ENCODE assay signal across 13 mouse cellular contexts in genomic region chr5:106451681-106452440, GRCm38 (mm10). TPM values are rescaled to one million over a fixed set of nuclear protein-coding genes. Genes with fewer than 3 reads are reported as not detected.
DNase-seq lines count a peak whose midpoint lies in the region; ATAC-seq and TF ChIP-seq lines count a peak whose summit lies in the region.
"Had no signal": no experiment of that assay in that cellular context is flagged by ENCODE, and none has a peak within 500 bp of the region (broad histone marks: within the 10 kb centered on the region; RNA-seq: fewer than 3 reads in every experiment).

No protein-coding gene starts in this region.

- H3K4me1 ChIP-seq in heart, embryonic 16.5 days (ENCODE audit: control insufficient read depth, insufficient read depth, low read length): peaks cover 3% of the 10 kb centered on the region; the same call in 1 of the 2 replicates
- no peaks in the 10 kb centered on the region; the same call in 1 of the 2 replicates for H3K4me1 ChIP-seq in hindbrain, embryonic 11.5 days (replicated peaks; ENCODE audit: control insufficient read depth, insufficient read depth, low read length)
- no peaks in the 10 kb centered on the region for H3K4me1 ChIP-seq in neural tube, embryonic 11.5 days (ENCODE audit: control insufficient read depth, insufficient read depth, low read length)
- H3K4me1 ChIP-seq in lung, postnatal 0 days (ENCODE audit: insufficient read depth, low read depth, low read length): no peaks in the 10 kb centered on the region

- H3K9me3 ChIP-seq in heart, embryonic 16.5 days (replicated peaks; ENCODE audit: control insufficient read depth, low read length): no peaks in the 10 kb centered on the region
- H3K9me3 ChIP-seq in hindbrain, embryonic 11.5 days (ENCODE audit: control insufficient read depth, low read length): no peaks in the 10 kb centered on the region
- no peaks in the 10 kb centered on the region for H3K9me3 ChIP-seq in neural tube, embryonic 11.5 days (ENCODE audit: control insufficient read depth, low read length)
- H3K9me3 ChIP-seq in lung, postnatal 0 days (ENCODE audit: low read length): no peaks in the 10 kb centered on the region

- H3K27me3 ChIP-seq in heart, embryonic 16.5 days (ENCODE audit: control insufficient read depth, insufficient read depth, low read length): peaks cover 92% of the 10 kb centered on the region
- H3K27me3 ChIP-seq in hindbrain, embryonic 11.5 days (ENCODE audit: control insufficient read depth, insufficient read depth, low read length): peaks cover 85% of the 10 kb centered on the region
- H3K27me3 ChIP-seq in neural tube, embryonic 11.5 days (ENCODE audit: control insufficient read depth, insufficient read depth, low read length): peaks cover 94% of the 10 kb centered on the region
- peaks cover 82% of the 10 kb centered on the region for H3K27me3 ChIP-seq in lung, postnatal 0 days (replicated peaks; ENCODE audit: insufficient read depth, low read length)

- H3K4me3 ChIP-seq in heart, embryonic 16.5 days (ENCODE audit: low read length): peak overlapping the region; percentile 19; the same call in 1 of the 2 replicates
- no peak overlapping the region for H3K4me3 ChIP-seq in hindbrain, embryonic 11.5 days (ENCODE audit: low read depth, low read length)
- H3K4me3 ChIP-seq in neural tube, embryonic 11.5 days (ENCODE audit: low read depth, low read length): 0 out of 2 replicates have a peak overlapping the region, but pooled peaks have one; percentile 0
- H3K4me3 ChIP-seq in lung, postnatal 0 days (ENCODE audit: low read depth, low read length): no peak overlapping the region
- H3K4me3 ChIP-seq: erythroblast, embryonic 14.5 days had no signal

- TF ChIP-seq CTCF in lung, postnatal 0 days (IDR thresholded peaks at IDR 0.05): no peak

- no peak for TF ChIP-seq EP300 in lung, postnatal 0 days (IDR thresholded peaks at IDR 0.05)

- no peak for ATAC-seq in heart, embryonic 16.5 days (replicated peaks; ENCODE audit: extremely low read depth, insufficient read depth, low FRiP score)
- peak; percentile 64 for ATAC-seq in hindbrain, embryonic 11.5 days (ENCODE audit: low FRiP score)
- peak; percentile 36; the same call in 1 of the 2 replicates for ATAC-seq in neural tube, embryonic 11.5 days (ENCODE audit: insufficient read depth, low FRiP score, low TSS enrichment)
- no peak for ATAC-seq in lung, postnatal 0 days
- ATAC-seq: liver, postnatal 0 days had no signal

- no peak overlapping the region for H3K9ac ChIP-seq in heart, embryonic 16.5 days (ENCODE audit: low read length)
- no peak overlapping the region for H3K9ac ChIP-seq in hindbrain, embryonic 11.5 days (ENCODE audit: low read depth, low read length)
- no peak overlapping the region for H3K9ac ChIP-seq in neural tube, embryonic 11.5 days (ENCODE audit: low read length)
- no peak overlapping the region for H3K9ac ChIP-seq in lung, postnatal 0 days (replicated peaks; ENCODE audit: low read depth)
- H3K9ac ChIP-seq: liver, postnatal 0 days had no signal

- WGBS in heart, embryonic 16.5 days: 2% methylated on average over 32 of the region's 32 CpGs
- WGBS in hindbrain, embryonic 11.5 days: 1% methylated on average over 32 of the region's 32 CpGs
- WGBS in neural tube, embryonic 11.5 days: under 1% methylated on average over 32 of the region's 32 CpGs
- 2% methylated on average over 32 of the region's 32 CpGs for WGBS in lung, postnatal 0 days

- DNase-seq in heart, adult 18-20 months: no peak
- DNase-seq in cerebellum, adult 9-11 months: peak; percentile 71
- DNase-seq in hindbrain, embryonic 11.5 days (ENCODE audit: low spot score): peak; percentile 74
- DNase-seq in neural tube, embryonic 11.5 days (ENCODE audit: low spot score): peak; percentile 60
- no peak for DNase-seq in gastrocnemius, adult 8-10 months (ENCODE audit: low spot score in 2 of 2)
- DNase-seq in lung, postnatal 0 days (ENCODE audit: low spot score): no peak
- DNase-seq in right cerebral cortex, postnatal 4 days: no peak
- DNase-seq: adrenal gland, postnatal 14 days; kidney, postnatal 36 days; liver, postnatal 0 days had no signal

- no peak overlapping the region for H3K27ac ChIP-seq in heart, embryonic 16.5 days (ENCODE audit: low read length)
- H3K27ac ChIP-seq in hindbrain, embryonic 11.5 days (ENCODE audit: low read depth, low read length): no peak overlapping the region
- no peak overlapping the region for H3K27ac ChIP-seq in neural tube, embryonic 11.5 days (ENCODE audit: low read depth, low read length)
- no peak overlapping the region for H3K27ac ChIP-seq in lung, postnatal 0 days (ENCODE audit: low read length)

- no peaks in the 10 kb centered on the region for H3K36me3 ChIP-seq in heart, embryonic 16.5 days (ENCODE audit: control insufficient read depth, insufficient read depth)
- H3K36me3 ChIP-seq in hindbrain, embryonic 11.5 days (ENCODE audit: control insufficient read depth, insufficient read depth, low read length): no peaks in the 10 kb centered on the region
- H3K36me3 ChIP-seq in neural tube, embryonic 11.5 days (ENCODE audit: control insufficient read depth, insufficient read depth, low read length): no peaks in the 10 kb centered on the region
- no peaks in the 10 kb centered on the region for H3K36me3 ChIP-seq in lung, postnatal 0 days (ENCODE audit: insufficient read depth, low read length)

- H3K4me2 ChIP-seq in heart, embryonic 16.5 days (ENCODE audit: low read depth, low read length): no peak overlapping the region
- H3K4me2 ChIP-seq in hindbrain, embryonic 11.5 days (replicated peaks; ENCODE audit: low read depth, low read length): no peak overlapping the region; the same call in 1 of the 2 replicates
- no peak overlapping the region for H3K4me2 ChIP-seq in neural tube, embryonic 11.5 days (ENCODE audit: low read depth)
- no peak overlapping the region for H3K4me2 ChIP-seq in lung, postnatal 0 days (replicated peaks; ENCODE audit: low read depth, low read length)

RNA-seq across cellular contexts. Expression of gene Barhl2, which starts 6.1 kb away (rescaled TPM):
- not detected in 2 replicates for polyA plus RNA-seq in heart, embryonic 16.5 days (2015; fragmentation: Nextera tagmentation; extraction: Ambion mirVana)
- not detected for total RNA-seq in heart, adult 18-20 months (2021)
- polyA plus RNA-seq in hindbrain, embryonic 11.5 days (2014; fragmentation: Nextera tagmentation; extraction: Ambion mirVana): 2.0 and 3.3 TPM in 2 replicates
- 3.9 and 4.2 TPM in 2 replicates for polyA plus RNA-seq in neural tube, embryonic 11.5 days (2014; fragmentation: Nextera tagmentation; extraction: Ambion mirVana)
- not detected for total RNA-seq in gastrocnemius, adult 8-10 months (2022)
- polyA plus RNA-seq in lung, postnatal 0 days (2015; fragmentation: Nextera tagmentation; extraction: Ambion mirVana): not detected in 2 replicates
- total RNA-seq: adrenal gland, postnatal 14 days had no signal
- polyA plus RNA-seq: erythroblast, embryonic 14.5 days; liver, postnatal 0 days; urinary bladder, adult 2 months had no signal

Comparison
In these comparisons a context has a peak if more than half of its experiments do, and no peak if none do; other contexts are left out.
1. ATAC-seq: peak in hindbrain, embryonic 11.5 days (single experiment) and neural tube, embryonic 11.5 days (single experiment); none in heart, embryonic 16.5 days (single experiment) and lung, postnatal 0 days (single experiment).
2. H3K4me3 ChIP-seq: peak in heart, embryonic 16.5 days (single experiment) and neural tube, embryonic 11.5 days (single experiment); none in hindbrain, embryonic 11.5 days (single experiment) and lung, postnatal 0 days (single experiment).
3. DNase-seq: peak in cerebellum, adult 9-11 months (single experiment), hindbrain, embryonic 11.5 days (single experiment) and neural tube, embryonic 11.5 days (single experiment); none in heart, adult 18-20 months (0 of 2), gastrocnemius, adult 8-10 months (0 of 2), lung, postnatal 0 days (single experiment) and right cerebral cortex, postnatal 4 days (single experiment).